Mouse (Mus musculus) myocyte (in vitro differentiated cells): Measurements from ENCODE around the gene Sema4b.

Source experiments
- E2F4 ChIP-seq: IDR thresholded peaks from one replicate; pipeline ENCODE4 v1.6.1; 2011; ENCODE audit warnings: mild to moderate bottlenecking, control low read depth, moderate library complexity; ENCODE audit not compliant: insufficient read depth
- MAX ChIP-seq: IDR thresholded peaks from one replicate; pipeline ENCODE4 v1.6.1; 2011; ENCODE audit warnings: low read depth, mild to moderate bottlenecking, control low read depth
- MYOD1 ChIP-seq, 3 experiments: IDR thresholded peaks; one replicate each; pipeline ENCODE4 v1.6.1; 2011; ENCODE audit warnings: control low read depth in 2 of 3, low read depth in 2 of 3, mild to moderate bottlenecking in 2 of 3, moderate library complexity in 1 of 3; ENCODE audit not compliant: insufficient read length in 2 of 3, control insufficient read depth in 1 of 3
- MYOG ChIP-seq, 3 experiments: IDR thresholded peaks; one replicate each; pipeline ENCODE4 v1.6.1; 2011; ENCODE audit warnings: control low read depth in 2 of 3, low read depth in 2 of 3, mild to moderate bottlenecking in 2 of 3; ENCODE audit not compliant: insufficient read length in 2 of 3, control insufficient read depth in 1 of 3, insufficient read depth in 1 of 3
- POLR2A ChIP-seq: IDR thresholded peaks from one replicate; pipeline ENCODE4 v1.6.1; 2011; ENCODE audit warnings: low read depth, mild to moderate bottlenecking, control low read depth, moderate library complexity; ENCODE audit not compliant: insufficient read length
- POLR2AphosphoS2 ChIP-seq: IDR thresholded peaks from one replicate; pipeline ENCODE4 v1.6.1; 2011; ENCODE audit warnings: low read depth, control low read depth; ENCODE audit not compliant: insufficient read length
- SRF ChIP-seq: IDR thresholded peaks from one replicate; pipeline ENCODE4 v1.6.1; 2011; ENCODE audit warnings: low read depth; ENCODE audit not compliant: control insufficient read depth, insufficient read length
- TCF12 ChIP-seq: IDR thresholded peaks from one replicate; pipeline ENCODE4 v1.6.1; 2011; ENCODE audit warnings: mild to moderate bottlenecking, control low read depth; ENCODE audit not compliant: poor library complexity, insufficient read depth, severe bottlenecking

GRCm38 (mm10) chr7:80208026-80208642 lies 21.5 kb downstream of the Sema4b start:
- TF ChIP-seq SRF (no peak), POLR2A (no peak), MYOD1 (IDR thresholded peaks at IDR 0.05; ENCODE audit: control insufficient read depth in 1 of 3, insufficient read length in 2 of 3, low read depth in 2 of 3) (no peak), TCF12 (no peak), E2F4 (no peak), MAX (no peak), MYOG (IDR thresholded peaks at IDR 0.05; ENCODE audit: control insufficient read depth in 1 of 3, insufficient read depth in 1 of 3, insufficient read length in 2 of 3, low read depth in 2 of 3) (no peak), POLR2AphosphoS2 (no peak)
